Mouse (Mus musculus) limb, embryonic 12.5 days (tissue): Measurements from ENCODE around the gene Atp10a. TPM values are rescaled to one million over a fixed set of nuclear protein-coding genes. Genes with fewer than 3 reads are reported as not detected.

Source experiments
- ATAC-seq: fragments of 200-750 bp; cut with Nextera tagmentation; 2 replicates; pipeline ENCODE4 v1.8.0; 2017; ENCODE audit warnings: low read depth, moderate TSS enrichment; ENCODE audit not compliant: insufficient number of reproducible peaks, insufficient read depth, low FRiP score, low TSS enrichment
- H3K27ac ChIP-seq: fragments of 300-500 bp; sonication (generic); 2 replicates; pipeline ENCODE4 v1.5.1; 2016; ENCODE audit warnings: mild to moderate bottlenecking, moderate library complexity
- H3K27me3 ChIP-seq: fragments of 300-500 bp; sonication (generic); 2 replicates; pipeline ENCODE4 v1.6.1; 2016; ENCODE audit warnings: mild to moderate bottlenecking, moderate library complexity
- H3K36me3 ChIP-seq: fragments of 300-500 bp; sonication (generic); 2 replicates; pipeline ENCODE4 v1.6.1; 2016; ENCODE audit warnings: mild to moderate bottlenecking, moderate library complexity
- H3K4me1 ChIP-seq: fragments of 300-500 bp; sonication (generic); replicated peaks from 2 replicates; pipeline ENCODE4 v1.6.1; 2016
- H3K4me2 ChIP-seq: fragments of 300-500 bp; sonication (generic); 2 replicates; pipeline ENCODE4 v1.6.1; 2016; ENCODE audit warnings: mild to moderate bottlenecking, moderate library complexity
- H3K4me3 ChIP-seq: fragments of 300-500 bp; sonication (generic); replicated peaks from 2 replicates; pipeline ENCODE4 v1.5.1; 2016; ENCODE audit warnings: mild to moderate bottlenecking
- H3K9ac ChIP-seq: fragments of 300-500 bp; sonication (generic); replicated peaks from 2 replicates; pipeline ENCODE4 v1.6.1; 2016; ENCODE audit warnings: mild to moderate bottlenecking, moderate library complexity
- H3K9me3 ChIP-seq: fragments of 300-500 bp; sonication (generic); 2 replicates; pipeline ENCODE4 v1.6.1; 2016; ENCODE audit warnings: mild to moderate bottlenecking, moderate library complexity
- WGBS: fragments of 180-500 bp; shearing (Covaris S2); methylation state at CpG from one replicate; pipeline ENCODE4 v1.1.7; 2016; 5-methylcytosine and 5-hydroxymethylcytosine counted together
- polyA plus RNA-seq: library from polyadenylated mRNA; unstranded; fragments of >200 nt; fragmentation: Nextera tagmentation; extraction: Ambion mirVana; gene quantifications from 2 replicates; pipeline ENCODE4 v1.2.1, GENCODE M21; 2016

The Atp10a gene
- polyA plus RNA-seq, 1 experiment from 2014 or later, result 2.3 TPM

- Histone ChIP-seq H3K9ac (no peak overlapping the region), H3K4me2 (no peak overlapping the region), H3K9me3 (no peaks in the 10 kb centered on the region), H3K36me3 (no peaks in the 10 kb centered on the region), H3K27me3 (no peaks in the 10 kb centered on the region), H3K4me3 (no peak overlapping the region), H3K27ac (no peak overlapping the region), H3K4me1 (peaks cover 7% of the 10 kb centered on the region; the same call in 1 of the 2 replicates)
- no peak for ATAC-seq
- 80% methylated on average over 6 of the region's 6 CpGs for WGBS
Observed at GRCm38 (mm10) chr7:58690997-58691596, 35.1 kb downstream of the Atp10a start.

- WGBS, result 78% methylated on average over 2 of the region's 2 CpGs
- Histone ChIP-seq H3K36me3 (no peaks in the 10 kb centered on the region), H3K27me3 (no peaks in the 10 kb centered on the region), H3K4me1 (peaks cover 7% of the 10 kb centered on the region; the same call in 1 of the 2 replicates), H3K9ac (no peak overlapping the region), H3K4me3 (no peak overlapping the region), H3K27ac (no peak overlapping the region), H3K4me2 (no peak overlapping the region), H3K9me3 (no peaks in the 10 kb centered on the region)
- ATAC-seq, result no peak
Observed at GRCm38 (mm10) chr7:58692704-58693103, 36.7 kb downstream of the Atp10a start.

GRCm38 (mm10) chr7:58693342-58693741, 37.4 kb downstream of the Atp10a start:
- ATAC-seq, result no peak
- Histone ChIP-seq H3K36me3 (no peaks in the 10 kb centered on the region), H3K4me3 (no peak overlapping the region), H3K9me3 (no peaks in the 10 kb centered on the region), H3K27me3 (no peaks in the 10 kb centered on the region), H3K9ac (no peak overlapping the region), H3K27ac (no peak overlapping the region), H3K4me1 (peaks cover 7% of the 10 kb centered on the region; the same call in 1 of the 2 replicates), H3K4me2 (no peak overlapping the region)
- 65% methylated on average over 3 of the region's 3 CpGs for WGBS

GRCm38 (mm10) chr7:58695661-58696060, 39.7 kb downstream of the Atp10a start:
- H3K27ac ChIP-seq, result no peak overlapping the region
- WGBS, result 72% methylated on average over 1 of the region's 1 CpGs
- no peak overlapping the region for H3K4me2 ChIP-seq
- H3K36me3 ChIP-seq, result no peaks in the 10 kb centered on the region
- H3K9ac ChIP-seq, result no peak overlapping the region
- no peak overlapping the region for H3K4me3 ChIP-seq
- no peak for ATAC-seq
- H3K9me3 ChIP-seq, result no peaks in the 10 kb centered on the region
- H3K27me3 ChIP-seq, result no peaks in the 10 kb centered on the region
- peaks cover 7% of the 10 kb centered on the region; the same call in 1 of the 2 replicates for H3K4me1 ChIP-seq

- Histone ChIP-seq H3K4me1 (peaks cover 7% of the 10 kb centered on the region; the same call in 1 of the 2 replicates), H3K27ac (no peak overlapping the region), H3K27me3 (no peaks in the 10 kb centered on the region), H3K9ac (no peak overlapping the region), H3K4me2 (no peak overlapping the region), H3K9me3 (no peaks in the 10 kb centered on the region), H3K36me3 (no peaks in the 10 kb centered on the region), H3K4me3 (no peak overlapping the region)
- 42% methylated on average over 2 of the region's 2 CpGs for WGBS
- ATAC-seq, result no peak
Observed at GRCm38 (mm10) chr7:58697092-58697491, 41.1 kb downstream of the Atp10a start.

- 84% methylated on average over 7 of the region's 7 CpGs for WGBS
- no peaks in the 10 kb centered on the region for H3K36me3 ChIP-seq
- no peak overlapping the region for H3K9ac ChIP-seq
- no peaks in the 10 kb centered on the region for H3K9me3 ChIP-seq
- H3K4me3 ChIP-seq, result no peak overlapping the region
- ATAC-seq, result no peak
- no peak overlapping the region for H3K27ac ChIP-seq
- no peaks in the 10 kb centered on the region; the same call in 1 of the 2 replicates for H3K4me1 ChIP-seq
- no peak overlapping the region for H3K4me2 ChIP-seq
- H3K27me3 ChIP-seq, result no peaks in the 10 kb centered on the region
Observed at GRCm38 (mm10) chr7:58698738-58699442, 42.9 kb downstream of the Atp10a start.

GRCm38 (mm10) chr7:58701311-58701710, 45.3 kb downstream of the Atp10a start:
- Histone ChIP-seq H3K36me3 (no peaks in the 10 kb centered on the region), H3K4me3 (no peak overlapping the region), H3K4me2 (no peak overlapping the region), H3K27me3 (no peaks in the 10 kb centered on the region), H3K9ac (no peak overlapping the region), H3K27ac (no peak overlapping the region), H3K9me3 (no peaks in the 10 kb centered on the region), H3K4me1 (no peaks in the 10 kb centered on the region; the same call in 1 of the 2 replicates)
- no peak for ATAC-seq
- WGBS, result 93% methylated on average over 4 of the region's 4 CpGs

GRCm38 (mm10) chr7:58705158-58705557, 49.2 kb downstream of the Atp10a start:
- Histone ChIP-seq H3K9me3 (no peaks in the 10 kb centered on the region), H3K36me3 (no peaks in the 10 kb centered on the region), H3K4me1 (no peaks in the 10 kb centered on the region), H3K4me3 (no peak overlapping the region), H3K27me3 (no peaks in the 10 kb centered on the region), H3K9ac (no peak overlapping the region), H3K4me2 (no peak overlapping the region), H3K27ac (no peak overlapping the region)
- ATAC-seq, result no peak
- WGBS, result 91% methylated on average over 3 of the region's 3 CpGs

GRCm38 (mm10) chr7:58709306-58709705, 53.3 kb downstream of the Atp10a start:
- H3K4me2 ChIP-seq, result no peak overlapping the region
- H3K9me3 ChIP-seq, result no peaks in the 10 kb centered on the region
- no peak overlapping the region for H3K4me3 ChIP-seq
- no peak overlapping the region for H3K9ac ChIP-seq
- H3K27me3 ChIP-seq, result no peaks in the 10 kb centered on the region
- 79% methylated on average over 3 of the region's 3 CpGs for WGBS
- H3K27ac ChIP-seq, result no peak overlapping the region
- no peaks in the 10 kb centered on the region for H3K36me3 ChIP-seq
- ATAC-seq, result no peak
- no peaks in the 10 kb centered on the region for H3K4me1 ChIP-seq

- no peak overlapping the region for H3K27ac ChIP-seq
- H3K27me3 ChIP-seq, result no peaks in the 10 kb centered on the region
- no peaks in the 10 kb centered on the region for H3K4me1 ChIP-seq
- no peak overlapping the region for H3K9ac ChIP-seq
- H3K9me3 ChIP-seq, result no peaks in the 10 kb centered on the region
- ATAC-seq, result no peak
- whole genome bisulfite sequencing, result 82% methylated on average over 1 of the region's 1 CpGs
- no peak overlapping the region for H3K4me2 ChIP-seq
- H3K4me3 ChIP-seq, result no peak overlapping the region
- H3K36me3 ChIP-seq, result no peaks in the 10 kb centered on the region
Observed at GRCm38 (mm10) chr7:58710312-58710711, 54.3 kb downstream of the Atp10a start.

- no peaks in the 10 kb centered on the region for H3K9me3 ChIP-seq
- H3K36me3 ChIP-seq, result no peaks in the 10 kb centered on the region
- 86% methylated on average over 7 of the region's 7 CpGs for WGBS
- ATAC-seq, result no peak
- H3K4me2 ChIP-seq, result no peak overlapping the region
- no peak overlapping the region for H3K9ac ChIP-seq
- H3K4me3 ChIP-seq, result no peak overlapping the region
- no peaks in the 10 kb centered on the region for H3K4me1 ChIP-seq
- no peaks in the 10 kb centered on the region for H3K27me3 ChIP-seq
- H3K27ac ChIP-seq, result no peak overlapping the region
Observed at GRCm38 (mm10) chr7:58711811-58712210, 55.8 kb downstream of the Atp10a start.
